Mouse (Mus musculus) CD4-positive, CD25-positive, alpha-beta regulatory T cell, adult 9 weeks (primary cell): ENCODE results near the gene Gm14459. TPM values are rescaled to one million over a fixed set of nuclear protein-coding genes. Genes with fewer than 3 reads are reported as not detected.

Experiments
- polyA plus RNA-seq: library from polyadenylated mRNA; unstranded; fragments of 100-300 nt; shearing (Covaris generic); gene quantifications from one replicate; pipeline ENCODE4 v1.2.1, GENCODE M21; 2017

The Gm14459 gene
- not detected for polyA plus RNA-seq

DNA sequence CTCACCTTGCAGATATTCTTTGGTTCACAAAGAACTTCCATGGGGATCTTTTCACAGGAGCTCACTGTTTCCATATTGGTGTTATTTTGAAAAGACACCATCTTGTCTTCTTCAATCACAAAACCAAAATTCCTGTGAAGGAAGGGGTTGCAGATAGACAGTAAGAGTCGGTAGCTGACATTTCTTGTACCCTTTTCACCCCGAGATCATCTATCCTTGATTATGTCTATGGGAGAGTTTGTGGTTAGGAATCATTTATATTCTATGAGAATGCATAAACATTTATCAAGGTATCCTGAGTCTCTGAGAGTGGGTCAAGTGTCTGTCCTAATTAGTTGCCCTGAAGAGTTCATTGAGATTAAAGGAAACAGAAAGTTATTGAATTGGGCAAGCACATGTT, at the start of gene Gm14459:
TSS of gene Gm14459 (minus strand) at position 101 of the 400 bp plus-strand sequence.

DNA sequence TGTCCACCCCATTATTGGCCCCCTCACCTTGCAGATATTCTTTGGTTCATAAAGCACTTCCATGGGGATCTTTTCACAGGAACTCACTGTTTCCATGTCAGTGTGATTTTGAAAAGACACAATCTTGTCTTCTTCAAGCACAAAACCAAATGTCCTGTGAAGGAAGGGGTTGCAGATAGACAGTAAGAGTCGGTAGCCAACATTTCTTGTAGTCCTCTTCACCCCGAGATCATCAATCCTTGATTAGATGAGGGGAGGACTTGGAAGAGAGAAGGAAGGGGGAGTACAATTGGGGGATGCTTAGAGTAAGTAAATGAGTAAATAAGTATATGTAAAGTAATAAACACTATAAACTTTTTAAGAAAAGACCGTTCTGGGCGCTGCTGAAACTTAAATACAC, 23.4 kb upstream of the Gm14459 start, which contains the start of gene Ssxb6:
TSS of gene Ssxb6 (minus strand) at position 101 of the 400 bp plus-strand sequence.

Other genes with a start within 250 kb of the Gm14459 start
- not detected for gene Ssxb10, start 197.5 kb downstream of the Gm14459 start, polyA plus RNA-seq
- gene Ssxb9, start 158.0 kb downstream of the Gm14459 start, polyA plus RNA-seq = not detected
- not detected for gene Ssxb1, start 111.6 kb downstream of the Gm14459 start, polyA plus RNA-seq
- gene Ssxb2, start 63.2 kb downstream of the Gm14459 start, polyA plus RNA-seq = not detected
- gene Ssxb6, start 23.3 kb upstream of the Gm14459 start, polyA plus RNA-seq = not detected
- not detected for gene Ssxb3, start 66.9 kb upstream of the Gm14459 start, polyA plus RNA-seq
- gene Ssxb8, start 165.9 kb upstream of the Gm14459 start, polyA plus RNA-seq = not detected
- not detected for gene Ssx9, start 223.5 kb upstream of the Gm14459 start, polyA plus RNA-seq